Mouse (Mus musculus) embryo, embryonic 10.5 days (tissue): ENCODE results near the gene Enpp3.
"Not testable (repeated sequence)": the region's sequence is repeated elsewhere in the genome, so short reads cannot be mapped to it uniquely, and the experiment has no call there.

ENCODE experiments used
- DNase-seq: peaks from one replicate; pipeline ENCODE4 v3.0.0-alpha.2; 2015; ENCODE audit warnings: low spot score

Enpp3 gene

GRCm38 (mm10) chr10:24822842-24823241 is 19.8 kb downstream of the Enpp3 start:
- DNase-seq = no peak

- DNase-seq = no peak
These were observed 20.5 kb downstream of the Enpp3 start for GRCm38 (mm10) chr10:24821990-24822676.

- no peak for DNase-seq
These were observed 23.1 kb downstream of the Enpp3 start for GRCm38 (mm10) chr10:24819526-24819925.

GRCm38 (mm10) chr10:24810639-24811038 is 32.0 kb downstream of the Enpp3 start:
- DNase-seq = peak; percentile 28

DNA sequence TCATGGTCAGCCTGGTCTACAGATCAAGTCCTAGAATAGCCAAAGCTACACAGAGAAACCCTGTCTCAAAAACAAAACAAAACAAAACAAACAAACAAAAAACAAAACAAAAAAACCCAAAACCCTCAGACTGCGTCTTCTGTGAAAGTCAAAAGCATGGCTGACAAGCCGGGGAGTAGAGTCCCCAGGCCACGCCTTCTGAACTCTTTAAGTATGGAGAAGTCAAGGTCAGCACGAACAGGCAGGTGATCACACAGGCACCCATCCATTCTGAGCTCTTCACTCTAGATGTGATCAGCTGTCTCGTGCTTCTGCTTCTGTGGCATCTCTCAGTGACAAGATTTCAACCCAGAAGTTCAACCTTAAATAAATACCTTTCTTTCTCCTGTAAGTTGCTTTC is 35.9 kb downstream of the Enpp3 start:
- DNase-seq = no peak

GRCm38 (mm10) chr10:24805876-24806275 is 36.7 kb downstream of the Enpp3 start:
- DNase-seq = no peak

DNA sequence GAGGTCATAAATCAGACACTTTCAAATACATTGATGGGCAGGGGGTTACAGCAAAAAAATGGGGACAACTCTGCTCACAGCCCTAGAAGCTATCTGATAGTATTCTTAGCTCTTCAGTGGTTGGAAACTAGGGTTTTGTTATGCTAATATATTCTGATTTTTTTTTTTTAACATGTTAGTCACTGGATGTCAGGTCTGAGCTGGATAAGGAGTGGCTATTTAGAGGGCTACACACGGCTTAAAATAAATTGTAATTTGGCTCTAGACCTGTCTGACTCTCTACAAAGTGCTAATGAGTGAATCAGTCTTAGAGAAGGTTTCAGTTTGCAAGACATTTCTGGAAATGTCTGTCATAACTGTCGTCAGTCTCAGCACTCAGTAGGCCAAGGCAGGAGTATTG is 37.5 kb downstream of the Enpp3 start:
- DNase-seq = no peak

DNA sequence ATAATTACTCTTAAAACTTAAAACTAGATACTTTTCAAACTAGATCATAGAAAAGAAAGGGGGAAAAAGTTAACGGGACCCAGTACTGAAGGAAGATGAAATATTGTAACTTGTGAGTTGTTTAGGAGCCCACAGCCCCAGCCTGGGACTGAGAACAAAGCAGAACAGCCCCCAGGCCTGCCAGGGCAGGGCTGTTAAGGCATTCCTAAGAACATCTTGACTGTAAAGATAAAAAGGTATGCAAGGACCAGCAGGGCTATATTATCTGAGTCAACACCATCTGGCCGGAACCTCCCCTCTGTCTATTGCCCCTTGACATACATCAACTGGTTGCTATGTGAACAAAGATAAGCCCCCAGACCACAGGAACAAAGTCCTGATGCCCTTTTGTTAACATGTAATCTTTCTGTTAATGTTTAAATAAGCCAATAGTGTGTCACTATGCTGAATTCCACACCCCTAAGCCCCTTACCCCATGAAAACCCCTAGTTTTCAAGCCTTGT is 39.8 kb downstream of the Enpp3 start:
- DNase-seq = not testable (repeated sequence)

DNA sequence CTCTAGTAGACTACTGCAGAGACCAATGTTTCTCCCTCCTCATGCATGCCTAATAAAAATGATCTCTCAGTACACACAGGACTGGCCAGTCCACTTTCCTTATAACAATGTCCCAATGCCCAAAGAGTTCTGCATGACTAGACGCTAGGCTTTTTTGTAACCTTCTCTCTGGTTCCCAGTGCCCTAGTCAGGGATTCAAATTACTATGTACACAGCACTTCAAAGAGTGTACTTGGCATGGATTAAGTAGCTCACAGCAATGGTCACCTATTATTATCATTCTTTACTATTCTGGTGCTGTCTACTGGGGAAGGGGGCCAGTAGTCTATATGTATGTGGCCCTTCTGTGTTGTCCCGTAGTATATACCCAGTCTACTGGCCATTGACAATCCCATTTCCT is 40.8 kb downstream of the Enpp3 start:
- no peak for DNase-seq

DNA sequence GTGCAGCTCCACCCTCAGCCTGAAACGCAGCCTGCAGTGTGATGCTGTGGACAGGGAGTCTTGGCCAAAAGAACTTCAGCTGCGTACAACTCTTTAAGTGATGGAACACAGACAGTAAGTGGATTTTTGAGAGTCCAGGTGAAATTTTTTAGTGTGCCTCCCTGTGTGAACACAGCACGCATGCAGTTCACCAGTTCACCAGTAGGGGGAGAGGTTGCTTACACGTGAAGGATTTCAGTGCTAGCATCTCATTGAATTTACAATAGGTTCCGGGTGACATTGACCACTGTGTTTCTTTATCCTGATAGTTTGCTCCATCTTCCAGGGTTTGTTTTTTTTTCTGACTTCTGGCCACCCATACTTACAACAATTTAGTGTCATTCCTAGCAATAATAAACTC is 45.4 kb downstream of the Enpp3 start:
- DNase-seq = peak; percentile 81

DNA sequence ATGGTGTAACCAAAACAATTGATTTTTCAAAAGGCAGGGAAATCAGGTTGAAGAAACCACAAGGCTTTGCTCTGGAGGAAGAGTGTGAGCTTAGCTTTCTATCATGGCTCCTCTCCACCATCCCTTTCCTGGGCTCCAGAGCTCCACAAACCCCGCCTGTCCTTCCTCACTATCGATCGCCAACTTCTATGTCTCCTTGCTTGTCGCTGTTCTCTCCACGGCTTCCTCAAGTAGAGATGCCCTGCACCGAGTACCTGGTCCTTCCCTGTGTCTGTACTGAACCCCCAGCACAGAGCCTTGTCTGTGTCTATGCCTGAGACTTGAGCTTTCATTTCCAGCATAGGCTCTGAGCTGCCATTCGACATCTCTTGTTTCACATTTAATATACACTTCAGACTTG is 49.9 kb downstream of the Enpp3 start:
- DNase-seq = no peak

DNA sequence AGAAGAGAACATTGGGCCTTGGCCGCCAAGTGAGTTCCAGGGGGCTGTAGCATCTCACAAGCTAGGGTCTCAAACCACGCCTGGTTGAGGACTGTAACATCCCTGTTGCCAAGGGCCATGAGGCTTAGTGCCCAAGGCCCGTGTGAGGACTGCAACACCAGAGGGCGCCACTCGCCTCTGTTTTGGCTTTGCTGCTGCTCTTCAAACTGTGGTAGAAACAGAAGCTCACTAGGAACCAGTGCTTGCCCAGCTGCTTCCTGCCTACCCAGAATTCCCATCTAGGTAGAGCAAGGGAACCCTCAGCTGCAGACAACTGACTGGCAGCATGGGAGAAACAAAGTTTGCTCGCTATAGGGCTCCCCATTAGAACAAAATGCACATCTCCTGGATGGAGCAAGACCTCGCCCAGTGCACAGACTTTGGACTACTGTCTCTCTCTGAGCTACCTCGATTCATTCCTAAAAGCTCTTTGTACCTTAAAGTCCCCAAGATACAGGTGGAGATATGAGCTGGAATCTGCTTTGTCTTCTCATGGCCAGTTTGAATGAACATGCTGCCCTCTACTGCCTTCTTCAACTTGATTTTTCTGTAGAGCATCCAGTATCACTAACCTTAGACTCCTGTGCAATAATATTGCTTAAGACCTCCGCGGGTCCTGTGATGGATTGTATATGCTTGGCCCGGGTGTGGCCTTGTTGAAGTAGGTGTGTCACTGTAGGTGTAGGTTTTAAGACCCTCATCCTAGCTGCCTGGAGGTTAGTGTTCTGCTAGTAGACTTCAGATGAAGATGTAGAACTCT is 52.7 kb downstream of the Enpp3 start:
- peak; percentile 62 for DNase-seq

GRCm38 (mm10) chr10:24785345-24785744 is 57.3 kb downstream of the Enpp3 start:
- no peak for DNase-seq

GRCm38 (mm10) chr10:24784624-24785276 is 57.9 kb downstream of the Enpp3 start:
- DNase-seq = no peak

DNA sequence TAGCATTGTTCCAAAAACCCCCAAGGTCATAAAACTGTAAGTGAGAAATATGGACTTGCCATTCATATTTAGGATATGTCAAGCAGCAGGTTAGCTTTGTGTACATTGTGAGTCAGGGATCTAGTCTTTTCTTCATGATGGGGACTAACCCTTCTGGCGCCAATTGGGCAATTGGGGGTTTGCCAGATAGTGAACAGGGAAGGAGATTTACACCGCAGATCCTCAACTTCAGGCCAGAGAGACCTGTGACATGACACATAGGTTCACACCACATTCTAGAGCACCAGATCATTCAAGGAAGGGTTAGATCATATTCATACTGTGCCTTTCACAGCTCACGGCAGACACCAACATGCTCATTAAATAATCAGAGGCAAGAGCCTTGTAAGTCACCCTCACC is 58.7 kb downstream of the Enpp3 start:
- DNase-seq = no peak

DNA sequence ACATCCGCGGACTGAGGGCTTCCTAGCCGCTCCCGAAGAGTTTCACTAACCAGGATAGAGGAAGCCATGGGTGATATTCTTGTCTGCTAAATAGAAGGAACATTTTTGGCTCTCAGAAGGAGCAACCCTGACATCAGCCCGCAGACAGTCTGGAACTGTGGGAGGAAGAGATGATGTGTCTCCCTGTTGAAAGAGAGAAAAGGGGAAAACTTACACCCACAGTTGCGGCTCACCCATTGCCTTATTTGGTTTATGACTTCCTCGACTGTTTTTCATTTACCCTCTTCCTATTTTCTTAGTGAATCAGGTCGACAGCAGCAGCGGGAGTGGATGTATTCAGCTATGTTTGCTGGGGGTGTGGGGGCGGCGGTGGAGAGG is 64.0 kb downstream of the Enpp3 start:
- DNase-seq = no peak

DNA sequence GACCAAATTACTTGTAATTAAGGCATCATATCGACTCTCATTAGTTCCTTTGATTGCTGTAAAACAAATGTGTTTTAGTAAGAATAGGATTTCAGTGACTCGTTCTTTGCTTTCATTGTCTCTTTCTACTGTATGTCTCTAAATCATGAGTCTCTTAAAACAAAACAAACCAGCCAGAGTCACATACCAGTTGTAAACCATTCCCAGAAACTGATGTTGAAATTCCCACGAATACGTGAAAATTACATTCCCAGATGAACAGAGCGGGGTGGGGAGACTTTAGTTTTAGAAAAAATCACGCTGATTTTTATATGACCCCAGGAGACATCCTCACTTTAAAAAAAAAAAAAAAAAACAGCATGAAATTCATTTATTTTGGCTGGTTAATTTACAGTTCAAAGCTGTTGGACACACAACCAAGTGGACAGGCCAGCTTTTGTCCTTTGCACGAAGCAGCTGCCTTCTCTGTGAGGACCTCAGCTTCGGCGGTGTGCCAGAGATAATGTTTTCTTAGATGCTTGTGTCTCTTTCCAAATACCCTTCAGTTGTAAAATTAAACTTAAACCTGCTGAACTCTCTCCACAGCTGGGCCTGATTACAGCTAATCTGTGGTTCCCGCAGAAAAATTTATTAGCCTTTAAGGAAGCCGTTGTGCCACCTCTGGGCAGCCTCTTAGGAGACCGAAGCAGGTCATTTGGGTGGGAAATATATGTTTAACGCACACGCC is 64.5 kb downstream of the Enpp3 start:
- DNase-seq = peak; percentile 49

GRCm38 (mm10) chr10:24769496-24769895 is 73.1 kb downstream of the Enpp3 start:
- DNase-seq = no peak

GRCm38 (mm10) chr10:24767695-24768094 is 74.9 kb downstream of the Enpp3 start:
- DNase-seq = peak; percentile 17

- DNase-seq = no peak
These were observed 76.6 kb downstream of the Enpp3 start for GRCm38 (mm10) chr10:24766061-24766460.

GRCm38 (mm10) chr10:24765151-24765755 is 77.4 kb downstream of the Enpp3 start:
- no peak for DNase-seq

DNA sequence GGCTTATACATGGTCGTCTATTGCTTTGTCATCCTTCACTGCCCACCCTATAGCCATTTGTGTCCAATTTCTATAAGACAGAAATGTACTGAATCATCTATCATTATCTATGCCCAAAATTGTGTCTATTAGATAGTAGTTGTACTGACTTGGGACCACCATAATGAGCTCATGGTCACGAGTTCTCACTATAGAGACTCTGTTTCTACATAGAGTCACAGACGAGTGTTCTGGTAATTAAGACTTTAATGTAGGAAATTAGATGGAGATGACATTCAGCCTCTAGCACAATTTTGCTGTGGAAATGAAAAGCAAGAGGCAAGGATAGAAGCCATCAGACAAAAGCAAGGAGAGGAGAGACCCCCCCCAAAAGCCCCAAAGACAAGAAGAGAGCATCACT is 78.0 kb downstream of the Enpp3 start:
- DNase-seq = no peak
